Comparison of ENCODE assay signal across 9 mouse cellular contexts in genomic region chr16:94354450-94354849, GRCm38 (mm10). TPM values are rescaled to one million over a fixed set of nuclear protein-coding genes. Genes with fewer than 3 reads are reported as not detected.
A peak's percentile ranks its signal among the peaks of the same experiment; 100 is the strongest.
DNase-seq lines count a peak whose midpoint lies in the region; ATAC-seq and TF ChIP-seq lines count a peak whose summit lies in the region.
"Had no signal": no experiment of that assay in that cellular context is flagged by ENCODE, and none has a peak within 500 bp of the region (broad histone marks: within the 10 kb centered on the region; RNA-seq: fewer than 3 reads in every experiment).

No protein-coding gene starts in this region.

- TF ChIP-seq EP300 in heart, adult 2 months (IDR thresholded peaks at IDR 0.05; ENCODE audit: insufficient read depth, low read depth, low read length), result no peak

- no peaks in the 10 kb centered on the region for H3K36me3 ChIP-seq in heart, adult 2 months (ENCODE audit: control insufficient read depth, insufficient read depth, low read length)
- H3K36me3 ChIP-seq in heart, embryonic 11.5 days (ENCODE audit: control insufficient read depth, insufficient read depth, low read length), result no peaks in the 10 kb centered on the region
- H3K36me3 ChIP-seq: G1E had no signal

- no peak for TF ChIP-seq POLR2A in heart, adult 2 months (IDR thresholded peaks at IDR 0.05; ENCODE audit: insufficient read depth, low read depth, low read length)

- H3K27ac ChIP-seq in heart, adult 2 months, result 0 out of 2 replicates have a peak overlapping the region, but pooled peaks have one; percentile 7
- H3K27ac ChIP-seq in heart, embryonic 11.5 days (ENCODE audit: low read depth, low read length), result no peak overlapping the region

- peak in 1 of 2 experiments; percentile 24 for DNase-seq in heart, adult 2 months
- DNase-seq in spleen, adult 12 weeks (ENCODE audit: low spot score), result peak; percentile 17
- no peak for DNase-seq in spleen, postnatal 14 days (ENCODE audit: low spot score in 2 of 2)
- peak; percentile 69 for DNase-seq in thymus, postnatal 0 days (ENCODE audit: low spot score)
- DNase-seq in gastrocnemius, postnatal 25 days, result no peak
- DNase-seq in frontal cortex, postnatal 14 days (ENCODE audit: low spot score in 2 of 2), result no peak

- H3K4me1 ChIP-seq in heart, adult 2 months (ENCODE audit: control insufficient read depth, insufficient read depth, low read length), result no peaks in the 10 kb centered on the region
- H3K4me1 ChIP-seq in heart, embryonic 11.5 days (ENCODE audit: control insufficient read depth, insufficient read depth, low read length), result no peaks in the 10 kb centered on the region

- H3K27me3 ChIP-seq in heart, adult 2 months (ENCODE audit: control insufficient read depth, insufficient read depth, low read length), result no peaks in the 10 kb centered on the region
- H3K27me3 ChIP-seq in heart, embryonic 11.5 days (ENCODE audit: control insufficient read depth, insufficient read depth, low read length), result no peaks in the 10 kb centered on the region

- H3K9me3 ChIP-seq in heart, embryonic 11.5 days (replicated peaks; ENCODE audit: control insufficient read depth, low read length), result no peaks in the 10 kb centered on the region
- H3K9me3 ChIP-seq: G1E had no signal

- no peak overlapping the region for H3K4me2 ChIP-seq in heart, embryonic 11.5 days

- no peak overlapping the region for H3K4me3 ChIP-seq in heart, adult 2 months
- H3K4me3 ChIP-seq in heart, embryonic 11.5 days (ENCODE audit: low read depth, low read length), result no peak overlapping the region

- WGBS in heart, adult 2 months, result 30% methylated on average over 9 of the region's 9 CpGs
- WGBS in heart, embryonic 11.5 days (ENCODE audit: insufficient replicate concordance), result 30% methylated on average over 9 of the region's 9 CpGs

- H3K79me2 ChIP-seq in heart, adult 2 months (replicated peaks; ENCODE audit: control insufficient read depth, insufficient read depth, low read length), result no peaks in the 10 kb centered on the region

- ATAC-seq in heart, embryonic 11.5 days (replicated peaks; ENCODE audit: insufficient number of reproducible peaks, low FRiP score, low TSS enrichment), result no peak; the same call in 1 of the 2 replicates
- peak; percentile 100 for ATAC-seq in inflammation-experienced regulatory T-cells, adult 6 months

- intact Hi-C loops in heart, adult 2 months (cut with DNase I), result no loop called here

- TF ChIP-seq CTCF in heart, adult 2 months (IDR thresholded peaks at IDR 0.05), result no peak

- no peak overlapping the region for H3K9ac ChIP-seq in heart, adult 2 months (ENCODE audit: low read depth, low read length)
- H3K9ac ChIP-seq in heart, embryonic 11.5 days (ENCODE audit: low read depth, low read length), result no peak overlapping the region

RNA-seq across cellular contexts. Expression of gene Ttc3, which starts 16.0 kb away (rescaled TPM):
- total RNA-seq in heart, adult 2 months (2021), result 10 to 100 TPM; 77.6 to 85.5 TPM
- 26.0 and 43.2 TPM in 2 replicates for polyA plus RNA-seq in heart, adult 2 months (2012; rRNA removed)
- polyA plus RNA-seq in heart, embryonic 11.5 days (2014; fragmentation: Nextera tagmentation; extraction: Ambion mirVana), result 204 and 213 TPM in 2 replicates
- 100 to 1,000 TPM in 1 of 3 experiments, 10 to 100 TPM in 2; 30.0 to 103 (median 89.3) TPM for polyA plus RNA-seq in inflammation-experienced regulatory T-cells, adult 6 months (2017; shearing (Covaris generic))
- polyA plus RNA-seq in thymus, postnatal 0 days (2015; fragmentation: Nextera tagmentation; extraction: Ambion mirVana), result 98.1 and 100 TPM in 2 replicates
- total RNA-seq in gastrocnemius, postnatal 25 days (2021), result 10 to 100 TPM; 46.8 to 50.2 TPM

RNA-seq across cellular contexts. Expression of gene Pigp, which starts 17.2 kb away (rescaled TPM):
- 100 to 1,000 TPM; 101 to 113 TPM for total RNA-seq in heart, adult 2 months (2021)
- polyA plus RNA-seq in heart, adult 2 months (2012; rRNA removed), result 49.4 and 86.4 TPM in 2 replicates
- polyA plus RNA-seq in heart, embryonic 11.5 days (2014; fragmentation: Nextera tagmentation; extraction: Ambion mirVana), result 82.4 and 86.1 TPM in 2 replicates
- polyA plus RNA-seq in inflammation-experienced regulatory T-cells, adult 6 months (2017; shearing (Covaris generic)), result 10 to 100 TPM; 47.3 to 96.8 (median 94.1) TPM
- 123 and 126 TPM in 2 replicates for polyA plus RNA-seq in thymus, postnatal 0 days (2015; fragmentation: Nextera tagmentation; extraction: Ambion mirVana)
- 100 to 1,000 TPM; 106 to 116 TPM for total RNA-seq in gastrocnemius, postnatal 25 days (2021)

RNA-seq across cellular contexts. Expression of gene Ripply3, which starts 26.2 kb away (rescaled TPM):
- 1 to 10 TPM; 3.9 to 5.1 TPM for total RNA-seq in heart, adult 2 months (2021)
- 2.9 and 5.1 TPM in 2 replicates for polyA plus RNA-seq in heart, adult 2 months (2012; rRNA removed)
- 4.9 and 6.0 TPM in 2 replicates for polyA plus RNA-seq in heart, embryonic 11.5 days (2014; fragmentation: Nextera tagmentation; extraction: Ambion mirVana)
- polyA plus RNA-seq in inflammation-experienced regulatory T-cells, adult 6 months (2017; shearing (Covaris generic)), result under 1 TPM; 0.39 to 0.81 (median 0.77) TPM
- polyA plus RNA-seq in thymus, postnatal 0 days (2015; fragmentation: Nextera tagmentation; extraction: Ambion mirVana), result 2.2 and 2.5 TPM in 2 replicates
- total RNA-seq in gastrocnemius, postnatal 25 days (2021), result 1 to 10 TPM in 1 of 2 experiments, under 1 TPM in 1; 0.91 to 1.2 TPM
- polyA plus RNA-seq: G1E had no signal

RNA-seq across cellular contexts. Expression of gene Hlcs, which starts 41.1 kb away (rescaled TPM):
- 1 to 10 TPM; 5.4 to 5.5 TPM for total RNA-seq in heart, adult 2 months (2021)
- 4.3 and 4.4 TPM in 2 replicates for polyA plus RNA-seq in heart, adult 2 months (2012; rRNA removed)
- 7.7 and 8.5 TPM in 2 replicates for polyA plus RNA-seq in heart, embryonic 11.5 days (2014; fragmentation: Nextera tagmentation; extraction: Ambion mirVana)
- 1 to 10 TPM; 4.3 to 9.7 (median 9.1) TPM for polyA plus RNA-seq in inflammation-experienced regulatory T-cells, adult 6 months (2017; shearing (Covaris generic))
- polyA plus RNA-seq in thymus, postnatal 0 days (2015; fragmentation: Nextera tagmentation; extraction: Ambion mirVana), result 3.8 and 5.6 TPM in 2 replicates
- total RNA-seq in gastrocnemius, postnatal 25 days (2021), result 1 to 10 TPM; 6.8 to 8.6 TPM

Comparison
In these comparisons a context has a peak if more than half of its experiments do, and no peak if none do; other contexts are left out.
1. DNase-seq: peak in spleen, adult 12 weeks (single experiment) and thymus, postnatal 0 days (single experiment); none in spleen, postnatal 14 days (0 of 2), gastrocnemius, postnatal 25 days (single experiment) and frontal cortex, postnatal 14 days (0 of 2).